Mouse (Mus musculus) common myeloid progenitor, adult 5-6 weeks (primary cell): ENCODE data around the gene Pcid2. TPM values are rescaled to one million over a fixed set of nuclear protein-coding genes. Genes with fewer than 3 reads are reported as not detected.

ENCODE experiments used
- ATAC-seq: replicated peaks from 2 replicates; pipeline ENCODE4 v1.8.0; 2016; ENCODE audit warnings: low read depth, mild to moderate bottlenecking, moderate TSS enrichment, inconsistent platforms; ENCODE audit not compliant: poor library complexity, severe bottlenecking
- total RNA-seq: library from RNA; stranded (forward); fragments of 200-1000, 187-1606 nt; gene quantifications from 2 replicates; pipeline ENCODE4 v1.2.3, GENCODE M21; 2017

Gene Pcid2
- total RNA-seq, 1 experiment from 2014 or later = 27.2 TPM

DNA sequence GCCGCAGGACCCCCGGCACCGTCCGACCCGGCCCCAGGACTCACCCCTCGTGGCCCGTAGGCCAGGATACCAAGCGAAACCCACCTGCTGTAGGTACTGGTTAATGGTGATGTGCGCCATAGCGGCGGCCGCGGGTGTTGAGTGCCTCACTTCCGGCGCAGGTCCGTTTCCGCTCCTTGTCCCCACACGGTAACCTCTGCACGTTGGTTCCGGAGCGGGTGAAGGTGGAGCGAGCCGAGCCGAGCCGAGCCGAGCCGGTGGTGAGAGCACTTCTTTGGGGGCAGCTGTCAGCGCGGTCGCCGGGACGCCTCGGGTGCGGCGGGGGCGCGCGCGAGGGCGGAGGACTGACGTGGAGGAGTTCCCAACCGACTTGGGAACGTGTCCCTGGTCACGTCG, 570 bp downstream of the Pcid2 start:
- peak; percentile 60 for ATAC-seq

DNA sequence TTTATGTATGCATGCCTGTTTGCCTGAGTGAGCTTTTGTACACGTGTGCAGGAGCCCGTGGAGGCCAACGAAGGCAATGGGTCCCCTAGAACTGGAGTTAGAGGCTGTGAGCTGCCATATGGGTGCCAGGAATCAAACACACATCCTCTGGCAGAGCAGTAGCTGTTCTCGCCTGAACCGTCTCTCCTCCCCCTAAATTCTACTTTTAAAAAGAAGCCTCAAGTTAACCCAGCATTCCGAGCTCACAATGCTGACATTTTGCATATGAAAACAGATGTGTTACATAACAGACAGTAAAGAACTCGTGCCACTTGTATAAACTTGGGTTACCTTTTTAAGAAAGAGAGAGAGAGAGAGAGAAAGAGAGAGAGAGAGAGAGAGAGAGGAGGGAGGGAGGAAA, 27.7 kb downstream of the Pcid2 start:
- ATAC-seq = no peak

DNA sequence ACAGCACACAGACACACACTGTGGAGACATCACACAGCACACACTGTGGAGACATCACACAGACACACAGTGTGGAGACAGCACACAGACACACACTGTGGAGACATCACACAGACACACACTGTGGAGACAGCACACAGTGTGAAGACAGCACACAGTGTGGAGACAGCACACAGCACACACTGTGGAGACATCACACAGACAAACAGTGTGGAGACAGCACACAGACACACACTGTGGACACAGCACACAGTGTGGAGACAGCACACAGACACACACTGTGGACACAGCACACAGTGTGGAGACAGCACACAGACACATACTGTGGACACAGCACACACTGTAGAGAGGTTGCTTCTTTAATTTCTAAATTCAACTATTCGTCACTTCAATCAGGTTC, 29.7 kb downstream of the Pcid2 start:
- 0 out of 2 replicates have a peak, but pooled peaks have one; percentile 7 for ATAC-seq

DNA sequence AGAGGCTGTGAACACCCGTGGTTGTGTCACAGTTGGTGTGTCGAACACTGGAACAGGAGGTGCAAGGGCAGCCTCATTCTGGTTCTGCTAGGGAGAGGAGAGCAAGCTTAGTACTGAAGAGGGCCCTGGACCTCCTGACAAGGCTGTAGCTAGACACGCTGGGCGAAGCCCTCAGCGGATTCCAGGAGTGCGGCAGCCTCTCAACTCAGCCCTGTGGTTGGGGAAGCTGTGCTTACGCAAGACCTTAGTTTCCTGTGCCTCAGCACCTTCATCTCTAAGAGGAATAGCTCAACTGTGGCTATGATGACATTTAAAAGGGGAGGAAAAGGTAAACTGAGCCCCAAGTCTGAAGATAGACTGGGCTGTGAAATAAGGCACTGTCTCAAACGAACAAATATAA, 30.2 kb downstream of the Pcid2 start:
- ATAC-seq = peak; percentile 74

DNA sequence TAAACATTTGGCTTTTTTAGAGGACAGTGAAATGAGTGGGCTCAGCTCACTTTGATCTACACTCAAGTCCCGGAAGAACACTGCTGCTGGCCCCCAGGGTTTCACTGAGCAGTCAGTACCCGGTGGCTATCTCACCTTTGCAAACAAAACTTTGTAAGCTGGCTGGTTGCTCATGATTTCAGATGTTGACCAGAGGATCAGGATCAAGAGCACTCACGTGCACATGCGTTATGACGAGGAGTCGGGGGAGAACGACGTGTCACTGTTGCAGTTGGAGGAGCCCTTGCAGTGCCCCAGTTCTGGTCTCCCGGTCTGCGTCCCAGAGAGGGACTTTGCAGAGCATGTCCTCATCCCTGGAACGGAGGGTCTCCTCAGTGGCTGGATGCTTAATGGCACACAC, 32.0 kb downstream of the Pcid2 start:
- no peak for ATAC-seq

DNA sequence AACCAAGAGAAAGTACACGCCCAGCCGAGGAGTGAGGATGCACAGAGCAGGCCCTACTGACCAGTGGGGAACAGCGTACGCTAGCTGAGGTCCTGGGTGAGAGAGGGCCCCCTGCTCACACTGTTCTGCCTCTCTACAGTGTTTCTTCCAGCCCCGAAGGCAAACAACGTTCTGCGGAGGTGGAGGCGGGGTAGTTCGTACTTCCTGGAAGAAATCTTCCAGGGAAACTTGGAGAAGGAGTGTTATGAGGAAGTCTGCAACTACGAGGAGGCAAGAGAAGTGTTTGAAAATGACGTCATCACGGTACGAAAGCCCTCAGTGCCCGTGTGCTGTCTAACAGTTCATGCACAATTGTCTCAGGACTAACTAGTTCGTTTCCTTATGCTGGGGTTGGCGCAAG, 42.1 kb downstream of the Pcid2 start:
- ATAC-seq = no peak

DNA sequence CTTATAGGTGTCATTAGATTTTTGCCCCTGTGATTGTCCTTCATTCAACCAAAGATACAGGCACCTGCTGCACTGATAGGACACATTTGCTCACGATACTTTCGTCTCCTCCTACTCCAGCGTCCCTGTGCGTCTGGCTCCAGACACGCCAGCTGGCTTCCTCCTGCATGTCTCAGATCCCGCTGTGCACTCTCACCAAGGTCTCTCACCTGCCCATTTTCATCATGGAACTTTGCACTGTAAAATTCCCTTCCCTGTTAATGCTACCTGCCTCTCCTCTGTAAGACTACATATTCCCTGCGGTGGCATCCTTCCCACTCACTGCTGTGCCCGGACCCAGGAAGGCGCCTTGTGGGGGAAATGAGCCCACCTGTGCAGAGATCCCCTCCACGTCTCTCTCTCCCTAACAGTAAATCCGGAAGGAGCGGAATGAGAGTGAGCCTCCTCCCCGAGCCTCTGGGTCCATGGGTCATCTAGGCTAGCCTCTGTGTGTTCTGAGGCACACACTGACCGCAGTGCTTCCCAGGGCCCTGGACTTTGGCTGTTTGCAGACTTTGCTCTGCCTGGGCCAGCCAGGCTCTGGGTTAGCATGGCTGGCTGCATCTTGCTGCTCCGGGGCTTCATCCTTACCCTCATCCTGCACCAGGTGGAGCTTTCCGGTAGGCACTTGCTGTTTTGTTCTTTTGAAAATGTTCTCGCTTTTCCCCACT, 44.7 kb downstream of the Pcid2 start, which contains the start of gene Proz:
Gene Proz, plus strand, starts transcription at position 474 of the 710 bp plus-strand sequence.
- no peak for ATAC-seq

DNA sequence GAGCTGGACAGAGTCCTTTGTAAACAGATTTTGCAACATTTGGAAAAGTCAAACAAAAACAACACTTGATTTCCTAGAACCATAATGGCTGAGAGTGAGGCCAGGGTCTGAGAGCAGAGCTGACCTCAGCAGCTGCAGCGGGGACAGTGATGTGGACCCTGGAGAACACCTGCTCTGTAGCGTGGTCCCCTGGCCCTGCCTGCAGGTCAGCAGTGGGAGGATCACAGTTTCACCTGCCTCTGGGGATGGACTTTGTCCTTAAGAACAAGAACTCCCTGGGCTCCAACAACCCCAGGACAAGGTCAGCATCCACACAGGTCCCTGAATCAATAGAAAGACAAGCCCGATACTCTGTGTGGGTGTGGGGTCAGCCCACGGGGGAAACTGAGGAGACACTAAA, 47.9 kb downstream of the Pcid2 start:
- no peak for ATAC-seq

DNA sequence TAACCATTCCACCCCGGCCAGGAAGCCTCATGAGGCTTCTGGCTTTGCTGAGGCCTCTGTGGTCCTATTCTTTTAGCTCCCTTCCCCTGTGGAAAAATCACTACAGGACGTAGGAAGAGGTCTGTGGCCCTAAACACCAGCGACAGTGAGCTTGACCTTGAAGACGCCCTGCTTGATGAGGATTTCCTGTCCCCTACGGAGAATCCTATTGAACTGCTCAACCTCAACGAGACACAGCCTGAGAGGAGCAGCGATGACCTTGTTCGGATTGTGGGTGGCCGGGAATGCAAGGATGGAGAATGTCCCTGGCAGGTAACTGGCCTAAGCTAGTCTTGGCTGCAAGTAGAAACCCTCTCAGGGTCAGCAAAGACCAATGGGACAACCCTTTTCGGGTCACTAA, 54.7 kb downstream of the Pcid2 start:
- no peak for ATAC-seq

DNA sequence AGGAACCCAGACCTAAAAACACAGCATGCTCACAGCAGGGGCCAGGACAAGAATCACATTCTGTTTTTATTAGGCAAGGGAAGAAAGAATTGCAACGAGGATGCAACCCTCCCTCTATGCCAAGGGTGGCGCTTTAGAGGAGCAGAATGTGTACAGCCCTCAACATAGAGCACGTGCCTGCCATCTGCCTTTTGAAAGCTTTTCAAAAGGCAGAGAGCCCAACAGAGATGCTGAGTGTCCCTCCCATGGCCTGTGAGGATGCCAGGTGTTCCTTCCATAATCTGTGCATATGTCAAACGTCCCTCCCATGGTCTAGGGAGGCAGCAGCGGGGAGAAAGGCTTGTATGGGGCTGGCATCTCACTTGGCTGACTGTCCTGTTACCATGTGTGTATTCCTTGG, 57.6 kb downstream of the Pcid2 start:
- ATAC-seq = no peak

DNA sequence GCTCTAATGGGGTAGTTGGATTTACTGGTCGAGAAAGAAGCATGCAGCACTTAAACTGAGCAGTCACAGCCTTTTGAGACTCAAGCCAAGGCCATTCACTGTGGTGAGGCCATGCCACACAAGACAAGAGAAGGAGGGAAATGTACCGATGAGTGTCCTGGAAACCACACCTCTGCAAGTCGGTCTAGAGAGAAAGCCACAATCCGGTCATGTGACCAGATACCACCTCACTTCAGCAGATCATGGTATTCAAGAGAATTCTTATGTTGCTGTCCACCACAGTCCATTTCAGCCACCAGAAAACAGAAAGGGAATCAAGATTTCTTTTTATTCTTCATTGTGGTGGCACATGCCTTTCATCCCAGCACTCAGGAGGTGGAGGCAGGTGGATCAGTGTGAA, 63.8 kb downstream of the Pcid2 start:
- ATAC-seq = 0 out of 2 replicates have a peak, but pooled peaks have one; percentile 17

DNA sequence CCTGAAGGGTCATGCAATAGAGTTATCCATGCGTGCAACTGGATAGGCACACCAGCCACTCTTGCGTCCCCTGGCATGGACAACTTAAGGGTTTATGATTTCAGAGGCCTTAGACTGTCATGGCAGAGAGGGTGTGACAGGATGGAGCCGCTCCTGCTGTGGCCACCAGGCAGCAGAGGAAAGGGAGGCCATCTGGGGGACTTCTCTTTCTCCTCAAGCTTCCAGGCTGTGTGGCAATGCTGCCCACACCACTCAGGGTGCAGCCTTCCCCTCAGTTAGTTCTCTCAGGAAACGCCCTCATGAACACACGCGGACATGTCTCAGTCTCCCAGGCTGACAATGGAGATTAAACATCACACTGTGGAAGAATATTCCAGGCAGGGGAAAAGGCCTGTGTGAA, 66.2 kb downstream of the Pcid2 start:
- ATAC-seq = peak; percentile 51

DNA sequence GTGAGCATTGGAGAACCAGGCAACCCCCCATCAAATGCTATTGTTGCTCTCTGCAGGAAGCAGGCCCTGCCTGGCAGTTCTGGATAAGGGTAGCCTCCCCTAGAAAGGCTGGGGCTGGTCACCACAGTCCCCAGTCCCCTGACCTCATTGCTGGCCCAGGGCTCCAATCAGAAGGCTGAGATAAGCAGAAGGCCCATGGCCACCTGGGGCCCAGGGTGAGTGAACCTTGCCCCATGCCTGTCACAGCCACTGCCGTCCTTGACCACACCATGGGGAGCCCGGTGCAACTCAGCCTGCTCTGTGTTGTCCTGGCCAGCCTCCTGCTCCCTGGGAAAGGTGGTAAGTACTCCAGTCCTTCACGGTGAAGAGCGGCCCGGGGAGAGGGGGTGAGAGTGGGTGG, 67.7 kb downstream of the Pcid2 start:
- peak; percentile 48 for ATAC-seq

DNA sequence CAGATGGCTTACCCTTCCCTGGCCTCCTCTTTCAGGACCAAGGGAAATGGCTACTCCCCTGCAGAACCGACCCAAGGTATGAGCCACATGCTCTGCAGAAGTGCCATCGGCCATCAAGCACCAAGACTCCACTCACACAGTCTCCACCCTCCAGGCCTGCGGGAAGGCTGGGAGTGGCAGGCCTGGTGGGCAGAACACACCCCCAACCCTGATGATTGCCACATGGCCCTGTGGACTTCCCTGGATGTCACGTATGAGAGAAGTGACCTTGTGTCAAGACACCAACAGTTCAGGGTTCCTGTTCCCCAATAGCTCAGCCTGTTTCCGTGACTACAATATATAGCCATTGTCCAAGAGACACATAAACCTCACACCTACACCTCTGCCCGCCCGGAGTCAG, 68.2 kb downstream of the Pcid2 start, which contains the start of gene F10:
Gene F10, plus strand, starts transcription at position 294 of the 400 bp plus-strand sequence.
- peak; percentile 27 for ATAC-seq

DNA sequence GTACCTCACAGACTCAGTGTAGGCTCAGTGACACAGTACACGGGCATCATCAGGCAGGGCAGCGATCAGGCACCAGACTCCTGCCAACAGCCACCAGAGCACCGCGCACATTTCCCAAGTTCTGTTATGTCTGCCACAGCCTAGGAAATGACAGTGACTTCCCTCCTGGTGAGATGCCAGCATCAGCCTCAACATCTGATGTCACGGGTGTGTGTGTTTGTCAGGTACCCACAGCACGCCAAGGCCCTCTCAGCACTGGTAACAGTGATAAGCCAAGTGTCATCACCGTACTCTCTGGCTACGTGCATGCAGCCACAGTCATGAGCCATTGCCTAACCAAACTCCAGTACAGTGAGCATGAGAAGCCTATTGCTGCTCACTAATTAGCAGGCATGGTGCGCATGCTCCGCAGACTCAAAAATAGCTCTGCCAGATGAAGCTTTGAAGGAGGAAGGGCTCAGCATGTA, 68.9 kb downstream of the Pcid2 start:
- peak; percentile 53 for ATAC-seq

DNA sequence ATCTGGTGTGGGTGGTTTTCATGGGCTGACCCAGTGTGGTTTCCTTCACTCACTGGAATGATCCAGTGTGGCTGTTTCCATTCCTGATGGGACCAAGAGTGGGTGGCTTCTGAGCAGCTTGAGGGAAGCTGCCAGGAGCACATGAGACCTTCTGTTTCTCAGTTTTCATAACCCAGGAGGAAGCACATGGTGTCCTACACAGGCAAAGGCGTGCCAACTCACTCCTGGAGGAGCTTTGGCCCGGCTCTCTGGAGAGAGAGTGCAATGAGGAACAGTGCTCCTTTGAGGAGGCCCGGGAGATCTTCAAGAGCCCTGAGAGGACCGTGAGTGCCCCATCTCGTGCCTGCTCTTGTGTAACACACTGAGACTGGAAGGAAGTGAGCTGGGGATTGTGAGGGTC, 76.8 kb downstream of the Pcid2 start:
- ATAC-seq = peak; percentile 55

DNA sequence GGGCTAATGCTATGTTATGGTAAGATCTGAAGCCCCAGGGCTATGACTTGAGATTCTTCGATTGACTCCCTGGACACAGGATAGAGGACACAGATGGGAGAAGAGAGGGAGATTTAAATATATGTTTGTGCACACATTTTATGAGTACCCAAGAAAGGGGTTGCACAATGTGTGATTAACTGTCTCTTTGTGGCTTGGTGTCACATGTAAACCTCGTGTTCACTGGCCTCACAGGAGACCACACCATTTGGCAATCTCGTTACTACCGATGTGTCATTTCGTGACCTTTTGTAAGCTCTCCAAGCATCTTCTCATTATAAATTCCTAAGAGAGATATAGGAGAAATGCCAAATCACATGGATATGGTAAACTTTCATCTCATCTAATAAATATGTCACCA, 77.6 kb downstream of the Pcid2 start:
- ATAC-seq = peak; percentile 65

Other genes with a start within 250 kb of the Pcid2 start
- gene Mcf2l, start 231.7 kb downstream of the Pcid2 start, total RNA-seq = 4.3 and 7.9 TPM in 2 replicates
- gene F7, start 79.4 kb downstream of the Pcid2 start, total RNA-seq = not detected in 2 replicates
- gene F10, start 68.2 kb downstream of the Pcid2 start, total RNA-seq = 3.1 and 5.8 TPM in 2 replicates
- 0.23 TPM in 1 of 2 replicates, not detected in the other for gene Proz, start 44.5 kb downstream of the Pcid2 start, total RNA-seq
- gene Cul4a, start 162 bp upstream of the Pcid2 start, total RNA-seq = 118 TPM in 2 replicates
- 149 and 164 TPM in 2 replicates for gene Lamp1, start 53.7 kb upstream of the Pcid2 start, total RNA-seq
- gene Grtp1, start 95.2 kb upstream of the Pcid2 start, total RNA-seq = 0.27 TPM in 1 of 2 replicates, not detected in the other
- not detected in 2 replicates for gene Adprhl1, start 148.7 kb upstream of the Pcid2 start, total RNA-seq
- gene Dcun1d2, start 182.7 kb upstream of the Pcid2 start, total RNA-seq = 20.0 and 21.4 TPM in 2 replicates
- gene Tmco3, start 182.7 kb upstream of the Pcid2 start, total RNA-seq = 5.0 and 8.8 TPM in 2 replicates
- gene Tfdp1, start 233.3 kb upstream of the Pcid2 start, total RNA-seq = 153 and 186 TPM in 2 replicates